Mouse (Mus musculus): ENCODE results near the gene Eml2. TPM values are rescaled to one million over a fixed set of nuclear protein-coding genes. Genes with fewer than 3 reads are reported as not detected.
"Not testable (repeated sequence)": the region's sequence is repeated elsewhere in the genome, so short reads cannot be mapped to it uniquely, and the experiment has no call there.

Eml2 gene
- 10 to 100 TPM; 56.2 to 79.2 (median 69.6) TPM for total RNA-seq (2022)

DNA sequence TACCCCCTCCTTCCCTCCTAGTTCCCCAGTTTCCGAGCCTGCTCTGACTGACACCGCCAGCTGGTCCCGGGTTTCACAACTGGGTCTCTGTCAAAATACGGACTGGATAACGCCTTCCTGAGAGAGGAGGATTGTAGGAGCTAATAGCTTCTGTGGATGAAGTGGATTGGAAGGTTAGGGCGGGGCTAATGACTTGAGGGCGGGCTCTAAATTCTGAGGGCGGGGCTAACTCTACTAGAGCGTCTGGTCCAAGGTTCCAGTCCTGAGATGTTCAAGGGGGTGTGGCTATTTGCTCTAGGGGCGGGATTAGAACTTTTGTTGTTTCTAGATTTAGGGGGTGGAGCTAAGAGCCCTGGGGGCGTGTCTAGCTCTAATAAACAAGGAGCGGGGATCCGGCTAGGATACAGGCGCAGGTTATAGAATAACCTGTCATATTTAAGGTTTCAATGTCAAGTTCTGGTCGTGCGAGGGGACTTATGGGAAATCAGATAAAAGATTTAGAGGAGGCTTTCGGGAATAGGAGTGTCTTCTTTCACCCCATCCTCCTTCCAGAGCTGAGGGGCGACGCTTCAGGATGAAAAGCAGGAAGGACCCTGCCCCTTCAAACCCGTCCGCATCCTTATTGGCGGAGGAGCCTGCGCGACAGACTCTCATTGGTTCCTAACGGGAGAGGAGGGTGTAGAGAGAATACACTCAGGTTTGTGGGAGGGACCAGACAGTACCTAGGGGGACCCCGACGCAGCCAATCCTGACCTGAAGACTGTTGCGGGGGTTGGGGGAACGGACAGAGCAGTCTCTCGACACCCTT is at the start of gene Eml2:
Gene Eml2, plus strand, starts transcription at position 714 of the 808 bp plus-strand sequence.
- DNase-seq, result no peak

DNA sequence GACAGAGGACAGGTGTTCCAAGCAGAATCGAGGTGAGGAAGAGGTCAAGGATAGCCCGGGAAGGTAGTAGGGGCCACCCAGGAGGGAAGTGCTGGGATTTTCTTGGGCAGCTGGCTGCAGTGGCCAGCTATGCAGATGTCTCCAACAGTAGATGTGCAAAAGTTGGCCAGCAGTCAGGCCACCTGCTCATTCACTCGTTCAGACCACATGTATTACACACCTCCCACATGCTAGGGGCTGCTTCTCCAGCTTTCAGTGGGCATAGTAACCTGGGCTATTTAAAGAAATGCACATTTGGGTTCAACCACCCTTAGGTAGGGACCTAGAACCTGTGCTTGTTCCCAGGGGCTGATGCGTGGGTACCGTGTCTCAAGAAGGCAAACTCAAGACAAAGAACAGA is 48.5 kb upstream of the Eml2 start:
- no peak for DNase-seq

DNA sequence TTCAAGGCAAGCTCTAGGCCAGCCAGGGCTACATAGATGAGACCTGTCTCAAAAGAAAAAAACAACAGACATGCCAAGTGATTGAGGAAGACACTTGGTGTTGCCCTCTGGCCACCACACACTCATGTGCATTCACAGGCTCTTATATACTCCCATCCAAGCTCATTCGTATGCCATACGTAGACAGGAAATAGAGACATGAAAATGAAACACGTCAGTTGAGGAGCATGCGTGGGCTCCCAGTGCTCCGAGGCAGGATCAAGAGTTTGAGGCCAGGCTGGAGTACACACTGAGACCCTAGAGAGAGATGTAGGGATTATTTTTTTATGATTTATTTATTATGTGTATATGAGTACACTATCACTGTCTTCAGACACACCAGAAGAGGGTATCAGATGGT is 46.8 kb upstream of the Eml2 start:
- DNase-seq, result no peak

DNA sequence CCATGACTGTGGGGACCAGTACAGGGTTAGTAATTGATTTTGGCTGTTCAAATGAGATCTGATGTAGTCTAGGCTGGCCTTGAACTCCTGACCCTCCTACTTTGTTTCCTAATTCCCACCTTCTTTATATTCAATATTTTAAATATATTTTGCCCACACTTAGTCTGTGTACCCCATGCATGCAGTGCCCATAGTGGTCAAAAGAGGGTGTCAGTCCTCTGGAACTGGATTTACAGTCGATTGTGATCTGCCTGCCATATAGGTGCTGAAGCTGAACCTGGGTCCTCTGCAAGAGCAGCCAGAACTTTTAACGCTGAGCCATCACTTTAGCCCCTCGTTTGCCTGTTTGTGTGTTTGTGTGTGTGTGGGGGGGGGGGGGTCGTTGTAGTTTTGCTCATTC is 45.6 kb upstream of the Eml2 start:
- DNase-seq, result no peak

DNA sequence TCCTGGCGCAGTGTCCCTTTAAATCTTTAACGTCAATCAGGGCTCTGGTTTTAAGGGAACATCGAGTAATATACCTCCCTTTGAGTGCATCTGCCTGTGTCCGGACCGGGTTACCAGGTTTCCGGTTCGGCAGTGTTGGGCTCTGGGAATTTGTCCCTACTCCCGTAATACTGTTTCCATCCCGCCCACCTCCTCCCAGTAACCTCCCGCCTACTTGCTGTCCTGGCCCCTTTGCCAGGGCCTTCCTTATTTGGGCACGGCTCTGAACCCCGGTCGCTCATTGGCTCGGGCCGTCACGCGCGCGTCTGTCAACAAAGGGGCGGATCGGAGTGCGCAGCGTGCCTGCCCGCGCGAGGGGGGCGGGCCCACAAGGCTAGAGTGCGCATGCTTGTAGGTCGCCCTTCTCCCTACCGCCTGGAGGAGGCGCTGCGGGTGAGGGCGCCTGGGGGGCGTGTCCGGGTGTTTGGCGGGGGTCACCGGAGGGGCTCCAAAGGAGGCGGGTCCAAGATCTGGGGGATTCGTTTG is 44.8 kb upstream of the Eml2 start:
- DNase-seq, result peak; percentile 98

DNA sequence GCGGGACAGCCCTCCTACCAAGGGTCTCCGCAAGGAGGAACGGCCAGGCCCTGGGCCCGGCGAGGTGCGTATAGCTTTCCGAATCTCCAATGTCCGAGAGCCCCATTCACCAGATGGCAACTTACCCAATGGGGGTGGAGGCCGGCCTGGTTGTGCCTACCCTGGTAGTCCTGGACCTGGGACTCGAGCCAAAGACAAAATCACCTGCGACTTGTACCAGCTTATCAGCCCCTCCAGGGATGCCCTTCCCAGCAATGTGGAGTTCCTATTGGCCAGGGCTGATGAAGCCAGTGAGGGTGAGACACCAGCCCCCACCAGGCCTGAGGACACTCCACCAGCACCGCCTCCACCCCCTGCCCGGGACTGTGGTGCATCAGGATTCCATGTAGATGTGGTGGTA is 40.1 kb upstream of the Eml2 start:
- no peak for DNase-seq

DNA sequence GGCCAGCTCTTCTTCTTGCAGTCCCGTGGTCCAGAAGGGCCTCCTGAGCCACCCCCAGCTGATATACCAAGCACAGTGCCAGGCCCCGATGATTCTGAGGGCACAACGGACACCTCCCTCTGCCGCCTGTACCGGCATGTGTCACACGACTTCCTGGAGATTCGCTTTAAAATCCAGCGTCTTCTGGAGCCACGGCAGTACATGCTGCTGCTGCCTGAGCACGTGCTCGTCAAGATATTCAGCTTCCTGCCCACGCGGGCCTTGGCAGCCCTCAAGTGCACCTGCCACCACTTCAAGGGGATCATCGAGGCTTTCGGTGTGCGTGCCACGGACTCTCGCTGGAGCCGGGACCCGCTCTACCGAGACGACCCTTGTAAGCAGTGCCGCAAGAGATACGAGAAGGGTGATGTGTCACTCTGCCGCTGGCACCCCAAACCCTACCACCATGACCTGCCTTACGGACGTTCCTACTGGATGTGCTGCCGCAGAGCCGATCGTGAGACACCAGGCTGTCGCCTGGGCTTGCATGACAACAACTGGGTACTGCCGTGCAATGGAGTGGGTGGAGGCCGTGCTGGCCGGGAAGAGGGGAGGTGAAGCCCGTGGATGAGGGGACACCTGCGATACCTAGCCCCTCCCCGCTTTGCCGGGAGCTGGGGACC is 39.4 kb upstream of the Eml2 start:
- DNase-seq, result no peak

DNA sequence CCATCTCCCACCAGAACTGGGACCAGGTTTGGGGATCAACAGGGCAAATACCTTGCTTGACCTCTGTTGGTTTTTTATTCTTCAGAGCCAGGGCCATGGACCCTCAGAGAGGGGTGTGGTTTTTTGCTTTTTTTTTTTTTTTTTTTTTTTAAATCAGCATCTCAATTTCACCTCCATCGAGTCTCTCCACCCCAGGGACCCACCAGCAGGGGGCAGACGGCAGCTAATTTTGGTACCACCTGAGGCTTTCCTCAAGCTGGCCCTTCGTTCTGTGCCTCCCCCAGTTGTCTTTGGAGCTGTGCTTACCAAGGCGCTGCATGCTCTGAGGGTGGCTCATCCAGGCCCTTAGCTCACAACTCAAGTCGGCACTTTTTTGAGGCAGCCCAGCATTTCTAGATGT is 38.8 kb upstream of the Eml2 start:
- no peak for DNase-seq

DNA sequence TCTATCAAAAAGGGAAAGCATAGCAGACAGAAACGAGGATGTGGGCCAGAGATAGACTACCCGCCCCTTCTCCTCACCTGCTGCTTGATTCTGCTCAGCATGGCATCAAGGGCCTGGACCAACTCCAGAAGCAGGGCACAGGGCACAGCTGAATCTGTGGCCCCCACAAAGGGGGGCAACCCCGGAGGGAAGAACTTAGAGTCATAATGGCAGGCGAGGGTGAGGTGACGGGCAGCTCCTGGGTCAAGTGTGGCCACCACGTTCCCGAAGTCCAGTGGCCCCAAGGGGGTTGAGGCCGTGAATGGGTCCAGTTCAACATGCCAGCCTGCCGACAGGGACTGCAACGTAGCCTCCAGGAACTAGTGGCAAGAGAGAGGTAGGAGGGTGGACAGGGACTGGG is 29.4 kb upstream of the Eml2 start:
- no peak for DNase-seq

DNA sequence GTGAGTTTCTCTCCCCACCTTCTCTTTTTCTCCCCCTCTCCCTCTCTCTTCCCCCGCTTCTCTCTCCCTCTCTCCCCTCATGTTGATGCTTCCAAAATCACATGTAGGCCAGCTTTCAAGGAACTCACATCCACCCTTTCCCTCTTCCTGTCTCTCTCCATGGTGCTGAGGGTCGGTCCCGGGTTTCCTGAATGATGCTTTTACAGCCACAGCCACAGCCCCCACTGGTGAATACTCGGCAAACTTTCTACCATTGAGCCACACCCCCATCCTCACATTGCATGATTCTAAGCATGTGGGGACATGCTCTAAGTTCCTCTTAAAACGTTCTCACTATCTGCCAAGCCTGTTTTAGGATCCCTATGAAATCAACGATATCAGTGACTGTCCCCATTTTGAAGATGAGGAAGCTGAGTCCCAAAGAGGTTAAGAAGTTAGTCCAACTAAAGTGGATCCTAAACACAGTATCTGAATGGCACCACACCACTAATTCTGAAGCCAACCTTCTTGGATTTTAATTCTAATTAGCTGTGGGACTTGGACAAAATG is 28.6 kb upstream of the Eml2 start:
- DNase-seq, result no peak

DNA sequence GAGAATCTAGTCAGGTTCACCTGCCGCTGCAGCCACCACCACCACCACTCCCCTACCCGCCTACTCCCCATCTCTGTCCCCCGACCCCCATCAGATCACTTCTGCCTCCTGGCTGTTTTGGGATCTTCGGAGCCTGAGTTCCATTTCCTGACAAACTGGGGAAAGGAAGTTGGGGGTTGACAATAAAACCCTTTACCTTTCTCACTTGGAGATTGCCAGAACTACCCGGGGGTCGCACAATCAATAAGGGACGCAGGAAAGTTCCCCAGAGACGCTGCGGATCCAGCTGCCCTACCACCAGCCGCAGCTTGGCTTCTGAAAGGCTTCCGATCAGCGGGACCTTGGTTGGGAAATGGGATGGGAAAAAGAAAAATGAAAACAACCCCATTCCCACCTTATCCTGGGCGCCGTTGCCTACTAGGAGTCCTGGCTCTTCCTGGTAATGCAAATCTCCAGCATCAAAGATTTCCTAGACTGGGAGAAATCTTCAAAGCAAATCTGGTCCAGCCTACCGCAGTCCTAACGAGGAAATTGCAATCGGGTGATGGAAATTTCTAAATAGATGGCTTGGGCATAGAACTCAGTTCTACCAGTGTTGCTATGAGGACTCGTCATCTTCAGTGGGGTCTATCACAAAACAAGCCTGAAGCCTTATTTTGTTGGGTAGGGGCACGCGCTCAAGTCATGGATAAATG is 27.9 kb upstream of the Eml2 start:
- no peak for DNase-seq

DNA sequence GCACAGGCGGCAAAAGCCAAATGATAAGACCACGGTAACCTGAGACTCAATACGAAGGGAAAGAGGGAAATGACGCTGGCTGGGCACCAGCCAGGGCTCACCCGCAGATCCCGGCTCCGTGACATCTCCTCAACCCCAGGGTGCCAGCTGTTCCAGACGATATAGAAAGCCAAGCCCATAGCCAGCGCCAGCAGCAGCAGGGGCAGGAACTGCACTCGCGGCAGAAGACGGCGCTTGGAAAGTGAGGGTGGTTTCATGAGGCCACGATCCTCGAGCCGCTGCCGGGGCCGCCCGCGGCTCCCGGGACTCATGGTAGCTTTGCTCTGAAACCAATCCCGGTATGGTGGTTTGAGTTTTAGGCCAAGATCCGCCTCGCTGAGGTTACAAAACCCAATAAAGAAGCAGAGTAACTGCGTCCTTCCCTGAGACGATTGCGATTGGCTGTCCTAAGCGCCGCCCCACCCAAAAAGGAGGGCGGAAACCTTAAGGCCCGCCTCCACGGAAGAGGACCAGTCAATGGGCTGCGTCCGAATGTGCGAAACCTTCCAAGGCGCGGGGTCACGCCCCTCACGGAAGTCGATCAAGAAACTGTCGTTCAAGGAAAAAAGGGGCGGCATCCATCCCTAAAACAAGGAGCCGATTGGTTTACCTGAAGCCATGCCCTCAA is 27.2 kb upstream of the Eml2 start, which contains the start of gene Qpctl:
Gene Qpctl, minus strand, starts transcription at position 417 of the 667 bp plus-strand sequence.
- peak; percentile 99 for DNase-seq

DNA sequence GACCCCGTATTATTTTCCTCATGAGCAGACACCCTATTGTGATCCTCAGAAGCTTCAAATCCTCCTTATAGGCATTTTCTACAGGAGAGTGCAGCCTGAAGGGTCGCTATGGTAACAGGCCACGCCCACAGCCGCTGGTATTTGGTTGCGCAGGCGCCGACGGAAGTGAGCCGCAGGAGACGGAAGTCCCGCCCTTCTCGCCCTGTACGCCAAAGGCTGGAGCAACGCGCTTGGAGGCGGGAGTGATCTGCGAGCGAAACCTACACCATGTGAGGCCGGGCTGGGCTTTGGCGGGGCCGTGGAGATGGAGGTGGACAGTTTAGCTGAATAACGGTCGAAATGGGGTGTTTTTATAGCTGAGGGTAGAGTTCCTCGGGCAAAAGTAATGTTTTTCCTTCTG is 26.6 kb upstream of the Eml2 start, which contains the start of gene Snrpd2:
Gene Snrpd2, plus strand, starts transcription at position 97 of the 400 bp plus-strand sequence.
- peak; percentile 92 for DNase-seq

DNA sequence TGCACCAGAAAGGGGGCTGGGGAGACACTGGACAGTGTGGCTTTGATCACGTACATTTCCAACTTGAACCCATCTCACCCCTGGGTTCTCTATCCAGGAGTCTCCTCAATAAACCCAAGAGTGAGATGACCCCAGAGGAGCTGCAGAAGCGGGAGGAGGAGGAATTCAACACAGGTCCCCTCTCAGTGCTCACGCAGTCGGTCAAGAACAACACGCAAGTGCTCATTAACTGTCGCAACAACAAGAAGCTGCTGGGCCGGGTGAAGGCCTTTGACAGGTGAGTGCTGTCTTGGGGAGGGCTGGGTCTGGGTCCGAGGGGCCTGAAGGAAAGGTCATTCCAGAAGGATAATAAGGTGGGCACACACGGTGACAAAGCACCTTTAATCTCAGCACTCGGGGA is 25.1 kb upstream of the Eml2 start:
- DNase-seq, result not testable (repeated sequence)

DNA sequence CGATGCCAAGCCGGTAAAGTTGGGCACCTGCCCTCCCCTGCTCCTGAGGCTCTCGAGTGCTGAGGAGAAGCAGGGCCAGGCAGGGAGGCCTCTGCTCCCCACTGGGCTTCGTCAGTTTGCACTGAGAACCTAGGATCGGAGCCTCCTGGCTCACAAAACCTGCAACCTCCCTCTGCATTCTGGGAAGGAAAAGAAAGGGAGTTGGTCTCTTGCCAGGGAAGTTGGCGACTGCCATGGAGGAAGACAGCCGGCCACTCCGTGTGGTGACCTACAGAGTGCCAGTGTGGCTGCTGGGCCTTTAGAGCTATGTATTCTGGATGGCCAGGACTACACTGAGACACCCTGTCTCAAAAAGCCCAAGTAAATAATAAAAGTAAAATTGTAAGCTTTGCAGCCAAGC is 21.4 kb upstream of the Eml2 start:
- no peak for DNase-seq

DNA sequence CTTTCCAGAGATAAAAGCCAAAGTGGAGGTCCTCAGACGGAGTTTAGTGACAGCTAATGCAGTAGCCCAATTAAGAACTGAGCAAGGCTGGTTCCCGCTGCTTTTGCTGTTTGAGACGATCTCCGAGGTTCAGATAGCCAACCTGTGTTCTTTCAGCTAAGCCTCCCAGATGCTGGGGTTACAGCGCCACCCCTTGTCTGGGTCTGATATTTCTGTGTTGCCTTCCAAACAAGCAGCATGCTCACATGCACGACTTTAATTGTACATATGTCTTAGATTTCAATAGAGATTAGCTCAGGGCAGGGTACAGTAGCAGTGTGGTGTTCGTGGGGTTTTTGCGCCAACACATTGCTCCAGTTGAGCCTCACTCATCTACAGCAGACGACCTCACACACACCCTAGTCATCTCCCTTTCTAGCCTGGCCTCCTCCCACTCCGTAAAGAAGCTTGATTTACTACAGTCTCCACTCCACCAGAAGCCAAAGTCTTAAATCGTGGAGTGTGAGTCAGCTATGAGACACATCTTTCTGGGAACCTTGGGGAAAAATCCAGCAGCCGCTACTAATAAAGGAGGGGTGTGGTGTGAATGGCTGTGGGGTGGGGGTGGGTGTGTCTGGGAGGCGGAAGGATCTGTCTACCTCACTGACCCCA is 20.3 kb upstream of the Eml2 start:
- peak; percentile 57 for DNase-seq

DNA sequence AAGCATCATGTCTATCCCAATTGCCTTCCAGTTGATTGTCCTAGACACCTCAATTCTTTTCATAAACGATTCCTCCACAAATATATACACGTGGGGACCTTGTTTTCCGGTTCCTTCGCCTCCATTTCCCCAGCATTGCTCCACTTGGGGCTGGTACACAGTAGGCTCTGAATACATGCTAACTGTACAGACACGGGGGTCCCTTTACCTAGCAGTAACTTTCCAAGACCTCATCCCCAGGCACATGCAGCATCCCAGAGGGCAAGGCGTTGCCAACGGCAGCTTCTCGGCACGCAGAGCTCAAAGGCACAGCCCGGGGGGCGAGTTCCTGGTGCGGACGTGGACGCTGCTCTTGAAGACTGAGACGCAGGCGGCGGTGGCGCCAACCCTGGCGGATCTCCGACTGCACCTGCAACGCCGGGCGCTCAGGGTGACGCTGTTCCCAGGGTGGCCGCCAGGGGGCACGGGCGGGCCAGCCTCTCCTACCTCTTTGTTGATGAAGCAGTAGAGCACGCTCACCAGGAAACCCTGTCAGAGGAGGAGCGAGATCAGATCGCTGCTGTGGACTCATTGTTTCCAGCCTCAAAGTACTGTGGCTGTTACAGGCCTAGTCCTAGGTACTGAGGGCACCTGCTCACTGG is 18.9 kb upstream of the Eml2 start:
- peak; percentile 84 for DNase-seq

DNA sequence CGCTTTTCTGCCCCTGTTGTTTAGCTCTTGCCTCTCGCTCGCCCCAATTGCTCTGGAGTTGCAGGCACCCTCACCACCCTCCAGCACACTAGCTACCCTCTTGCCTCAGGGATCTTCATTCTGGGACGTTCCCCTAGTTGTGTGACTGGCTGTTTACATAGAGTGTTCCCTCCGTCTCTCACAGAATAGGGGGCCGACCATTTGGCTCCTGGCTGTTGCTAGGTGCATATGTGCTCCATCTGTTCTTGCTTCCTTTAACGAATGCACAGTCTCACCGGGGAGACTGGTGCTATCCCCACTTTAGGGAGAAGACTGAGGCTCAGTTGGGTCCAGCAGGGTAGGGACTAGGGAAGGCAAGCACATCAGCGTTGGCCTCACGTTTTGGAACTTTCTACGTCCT is 17.6 kb upstream of the Eml2 start:
- no peak for DNase-seq

DNA sequence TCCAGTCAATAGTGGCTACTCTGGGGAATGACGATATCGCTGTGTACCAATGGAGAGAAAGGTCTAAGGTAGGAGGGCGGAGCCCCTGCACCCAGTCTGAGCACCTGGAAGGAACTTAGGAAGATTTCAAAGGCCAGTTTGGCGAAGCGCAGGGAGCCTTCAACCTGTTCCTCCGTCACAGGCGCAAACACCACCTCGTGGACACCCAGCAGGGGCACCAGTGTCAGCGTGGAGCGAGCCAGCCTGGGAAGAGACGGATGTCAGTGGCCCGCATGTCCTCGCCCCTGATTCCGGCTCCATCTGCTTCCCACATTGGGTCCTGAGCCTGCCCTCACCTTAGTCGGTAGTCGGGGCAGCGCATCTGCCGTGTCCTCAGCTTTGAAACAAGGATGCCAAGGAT is 16.8 kb upstream of the Eml2 start:
- no peak for DNase-seq

DNA sequence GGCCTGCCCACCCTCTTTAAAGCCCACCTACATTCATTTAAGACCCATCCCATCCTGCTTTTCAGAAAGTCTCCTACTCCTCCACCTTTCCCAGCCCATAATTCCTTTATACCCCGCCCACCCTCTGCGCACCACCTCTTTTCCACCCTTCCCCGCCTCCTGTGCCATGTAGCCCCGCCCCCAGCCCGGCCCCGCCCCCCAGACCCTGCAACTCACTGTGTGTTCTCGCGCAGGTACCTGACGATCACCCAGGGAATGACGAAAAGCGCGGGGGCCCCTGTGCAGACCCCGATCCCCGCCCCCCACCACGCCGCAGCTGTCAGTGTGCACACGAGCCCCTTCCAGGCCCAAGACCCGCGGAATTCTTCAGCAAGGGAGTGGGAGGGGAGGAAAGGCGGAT is 16.1 kb upstream of the Eml2 start:
- DNase-seq, result no peak

DNA sequence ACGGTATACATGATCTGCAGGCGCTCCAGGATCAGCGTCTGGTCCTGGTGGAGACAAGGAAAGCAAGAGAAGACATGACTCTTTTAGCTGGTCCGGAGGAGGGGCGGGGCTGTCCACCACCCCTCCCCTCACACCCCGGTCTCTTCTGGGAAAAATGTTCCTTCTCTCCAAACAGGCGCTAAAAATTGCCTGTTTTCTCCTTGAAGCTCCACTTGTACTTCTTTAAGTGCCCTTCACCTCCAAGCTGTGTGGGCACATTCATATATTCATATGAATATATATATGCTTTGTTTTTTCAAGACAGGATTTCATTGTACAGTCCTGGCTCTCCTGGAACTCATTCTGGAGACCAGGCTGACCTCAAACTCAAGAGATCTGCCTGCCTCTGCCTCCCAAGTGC is 13.3 kb upstream of the Eml2 start:
- no peak for DNase-seq
